Mouse (Mus musculus) B cell, adult 62 days (primary cell): Measurements from ENCODE around the gene Ncor1. TPM values are rescaled to one million over a fixed set of nuclear protein-coding genes. Genes with fewer than 3 reads are reported as not detected.

Experiments used
- total RNA-seq: library from RNA; stranded (reverse); gene quantifications from 4 replicates; pipeline ENCODE4 v1.2.4, GENCODE M21; 2023

Ncor1 gene
- 319 to 372 TPM (median 347 TPM) in 4 replicates for total RNA-seq

GRCm38 (mm10) chr11:62458276-62458724, at the start of gene Ncor1, which contains the start of gene Pigl:
TSS of gene Ncor1 (minus strand) at chr11:62458541.
TSS of gene Pigl (plus strand) at chr11:62458460.

GRCm38 (mm10) chr11:62280675-62281600, 177.4 kb downstream of the Ncor1 start, which contains the start of the genes Zswim7 and Ttc19:
TSS of gene Zswim7 (minus strand) at chr11:62281375.
TSS of gene Ttc19 (plus strand) at chr11:62281473.

Other genes with a start within 250 kb of the Ncor1 start
- gene Adora2b, start 209.6 kb downstream of the Ncor1 start, total RNA-seq, result not detected in 4 replicates
- gene Zswim7, start 177.2 kb downstream of the Ncor1 start, total RNA-seq, result 11.3 to 15.0 TPM (median 12.1 TPM) in 4 replicates
- gene Ttc19, start 177.1 kb downstream of the Ncor1 start, total RNA-seq, result 21.4 to 28.0 TPM (median 26.6 TPM) in 4 replicates
- 6.5 to 7.8 TPM (median 7.4 TPM) in 4 replicates for gene Pigl, start 81 bp downstream of the Ncor1 start, total RNA-seq
- gene Cenpv, start 80.7 kb upstream of the Ncor1 start, total RNA-seq, result 1.1 to 1.8 TPM (median 1.8 TPM) in 3 of 4 replicates, not detected in the other
- gene Ubb, start 92.6 kb upstream of the Ncor1 start, total RNA-seq, result 1,254 to 1,387 TPM (median 1,345 TPM) in 4 replicates
- 47.0 to 49.8 TPM (median 47.3 TPM) in 4 replicates for gene Trpv2, start 115.9 kb upstream of the Ncor1 start, total RNA-seq
- 4.4 to 6.2 TPM (median 4.8 TPM) in 4 replicates for gene Lrrc75a, start 190.0 kb upstream of the Ncor1 start, total RNA-seq
- gene Mmgt2, start 190.1 kb upstream of the Ncor1 start, total RNA-seq, result 23.7 to 27.5 TPM (median 24.2 TPM) in 4 replicates